Mouse (Mus musculus) MEL (cell line): ENCODE measurements around the gene Mkln1.

Experiments
- CTCF ChIP-seq, 3 experiments: IDR thresholded peaks in 2 of 3; conservative IDR thresholded peaks in 1 of 3; 2 replicates each; pipeline ENCODE4 v1.5.1; 2011 to 2012; ENCODE audit warnings: low read length in 3 of 3, low read depth in 2 of 3, mild to moderate bottlenecking in 2 of 3, improper control_type of control experiment in 1 of 3, inconsistent platforms in 1 of 3, mixed read lengths in 1 of 3, moderate library complexity in 1 of 3; ENCODE audit not compliant: control insufficient read depth in 1 of 3, insufficient read depth in 1 of 3, poor library complexity in 1 of 3, severe bottlenecking in 1 of 3
- MAX ChIP-seq: IDR thresholded peaks from 2 replicates; pipeline ENCODE4 v1.6.1; 2011; ENCODE audit warnings: low read length, improper control_type of control experiment
- POLR2A ChIP-seq, 2 experiments: IDR thresholded peaks; 2 replicates each; pipeline ENCODE4 v1.6.1; 2011 to 2012; ENCODE audit warnings: low read length in 2 of 2, mild to moderate bottlenecking in 2 of 2, control low read depth in 1 of 2, improper control_type of control experiment in 1 of 2, low read depth in 1 of 2, moderate library complexity in 1 of 2; ENCODE audit not compliant: control insufficient read depth in 1 of 2, insufficient read depth in 1 of 2, poor library complexity in 1 of 2
- POLR2AphosphoS2 ChIP-seq: IDR thresholded peaks from 2 replicates; pipeline ENCODE4 v1.6.1; 2011; ENCODE audit warnings: low read length, improper control_type of control experiment
- TCF12 ChIP-seq: IDR thresholded peaks from 2 replicates; pipeline ENCODE4 v1.6.1; 2014; ENCODE audit warnings: low read depth, mild to moderate bottlenecking, inconsistent platforms, low read length, improper control_type of control experiment, moderate library complexity

GRCm38 (mm10) chr6:31425428-31425827, 26.9 kb downstream of the Mkln1 start:
- TF ChIP-seq CTCF (IDR thresholded peaks at IDR 0.05 in 2 of 3, conservative IDR thresholded peaks at IDR 0.05 in 1 of 3; ENCODE audit: control insufficient read depth in 1 of 3, insufficient read depth in 1 of 3, low read depth in 2 of 3, low read length in 3 of 3, poor library complexity in 1 of 3, severe bottlenecking in 1 of 3) (no peak), POLR2A (IDR thresholded peaks at IDR 0.05; ENCODE audit: control insufficient read depth in 1 of 2, insufficient read depth in 1 of 2, low read depth in 1 of 2, low read length in 2 of 2, poor library complexity in 1 of 2) (no peak), TCF12 (peak; percentile 53; the same call in 1 of the 2 replicates), POLR2AphosphoS2 (no peak), MAX (no peak)
